Mouse (Mus musculus): ENCODE data around the gene Atp1a2. TPM values are rescaled to one million over a fixed set of nuclear protein-coding genes. Genes with fewer than 3 reads are reported as not detected.

The Atp1a2 gene
- total and polyA plus RNA-seq, 2 experiments from 2014 or later, result 119 to 572 TPM

DNA sequence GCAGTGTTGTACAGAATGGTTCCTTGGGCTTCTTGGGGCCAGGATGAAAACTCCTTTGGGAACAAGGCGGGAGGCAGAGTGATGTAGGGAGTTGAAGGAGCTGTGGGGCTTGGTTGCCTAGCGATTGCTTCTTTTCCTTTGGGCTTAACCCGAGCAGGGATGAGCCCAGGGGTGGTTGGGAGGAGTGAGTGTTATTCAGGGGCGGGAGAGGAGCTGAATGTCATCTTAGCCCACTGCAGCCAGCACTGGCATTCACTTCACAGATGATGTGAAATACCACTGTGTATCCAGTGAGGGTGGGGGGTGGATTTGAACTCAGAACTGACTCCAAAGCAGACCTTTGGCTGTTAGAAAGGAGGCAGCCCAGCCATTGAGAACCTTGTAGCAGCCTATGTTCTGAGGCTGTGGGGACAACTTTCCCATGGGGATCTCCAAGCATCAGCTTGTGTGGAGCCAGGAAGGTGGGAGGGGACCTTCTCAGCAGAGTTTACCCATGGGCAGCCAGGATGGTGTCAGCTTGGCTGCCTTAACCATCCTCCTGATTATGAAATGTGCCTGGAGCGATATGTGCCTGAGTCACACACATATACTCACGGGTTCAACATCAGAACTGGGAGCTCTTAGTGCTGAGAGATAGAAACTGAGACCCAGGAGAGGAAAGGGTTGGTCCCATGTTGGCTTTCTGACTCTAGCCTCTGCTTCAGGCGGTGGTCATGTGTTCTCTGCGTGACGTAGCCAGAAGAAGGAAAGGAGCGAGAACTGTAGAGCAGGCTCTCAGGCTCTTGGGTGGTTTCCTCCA, 15.9 kb upstream of the Atp1a2 start:
- no peak for DNase-seq (ENCODE audit: low spot score)
- Histone ChIP-seq H3K36me3 (ENCODE audit: insufficient read depth, low read length) (peaks cover 10% of the 10 kb centered on the region; the same call in 1 of the 2 replicates), H3K4me1 (ENCODE audit: insufficient read depth, low read length) (peaks cover 26% of the 10 kb centered on the region), H3K4me2 (ENCODE audit: low read depth, low read length) (peak overlapping the region; percentile 87), H3K27me3 (ENCODE audit: insufficient read depth, low read length) (no peaks in the 10 kb centered on the region), H3K9ac (replicated peaks; ENCODE audit: low read length) (peak overlapping the region; percentile 24; the same call in 1 of the 2 replicates), H3K9me3 (ENCODE audit: low read length) (no peaks in the 10 kb centered on the region), H3K4me3 (ENCODE audit: low read length) (peak overlapping the region; percentile 56), H3K27ac (no peak overlapping the region)
- TF ChIP-seq CTCF (IDR thresholded peaks at IDR 0.05; ENCODE audit: low read depth), result no peak
- ATAC-seq, result no peak
- 52% methylated on average over 10 of the region's 10 CpGs for WGBS

GRCm38 (mm10) chr1:172312768-172313561, 15.1 kb upstream of the Atp1a2 start:
- Histone ChIP-seq H3K9me3 (ENCODE audit: low read length) (no peaks in the 10 kb centered on the region), H3K4me3 (ENCODE audit: low read length) (peak overlapping the region; percentile 56), H3K27ac (peak overlapping the region; percentile 89), H3K27me3 (ENCODE audit: insufficient read depth, low read length) (no peaks in the 10 kb centered on the region), H3K36me3 (ENCODE audit: insufficient read depth, low read length) (peaks cover 3% of the 10 kb centered on the region; the same call in 1 of the 2 replicates), H3K4me1 (ENCODE audit: insufficient read depth, low read length) (peaks cover 20% of the 10 kb centered on the region), H3K4me2 (ENCODE audit: low read depth, low read length) (peak overlapping the region; percentile 87), H3K9ac (replicated peaks; ENCODE audit: low read length) (peak overlapping the region; percentile 64)
- no peak for TF ChIP-seq CTCF (IDR thresholded peaks at IDR 0.05; ENCODE audit: low read depth)
- ATAC-seq (no peak), DNase-seq (ENCODE audit: low spot score) (no peak)
- WGBS, result 7% methylated on average over 16 of the region's 16 CpGs

GRCm38 (mm10) chr1:172311921-172312767, 14.3 kb upstream of the Atp1a2 start:
- Histone ChIP-seq H3K4me2 (ENCODE audit: low read depth, low read length) (peak overlapping the region; percentile 87), H3K27ac (peak overlapping the region; percentile 89), H3K27me3 (ENCODE audit: insufficient read depth, low read length) (no peaks in the 10 kb centered on the region), H3K9me3 (ENCODE audit: low read length) (no peaks in the 10 kb centered on the region), H3K36me3 (ENCODE audit: insufficient read depth, low read length) (peaks cover 2% of the 10 kb centered on the region; the same call in 1 of the 2 replicates), H3K4me1 (ENCODE audit: insufficient read depth, low read length) (peaks cover 20% of the 10 kb centered on the region), H3K4me3 (ENCODE audit: low read length) (peak overlapping the region; percentile 56), H3K9ac (replicated peaks; ENCODE audit: low read length) (peak overlapping the region; percentile 64)
- under 1% methylated on average over 46 of the region's 55 CpGs for WGBS
- TF ChIP-seq CTCF (IDR thresholded peaks at IDR 0.05; ENCODE audit: low read depth), result no peak
- ATAC-seq, result peak; percentile 54
- peak; percentile 87 for DNase-seq (ENCODE audit: low spot score)

GRCm38 (mm10) chr1:172311248-172311906, 13.5 kb upstream of the Atp1a2 start:
- DNase-seq (ENCODE audit: low spot score) (peak; percentile 74), ATAC-seq (peak; percentile 1; the same call in 1 of the 2 replicates)
- Histone ChIP-seq H3K4me1 (ENCODE audit: insufficient read depth, low read length) (peaks cover 20% of the 10 kb centered on the region), H3K9ac (replicated peaks; ENCODE audit: low read length) (peak overlapping the region; percentile 64), H3K36me3 (ENCODE audit: insufficient read depth, low read length) (peaks cover 2% of the 10 kb centered on the region; the same call in 1 of the 2 replicates), H3K4me2 (ENCODE audit: low read depth, low read length) (peak overlapping the region; percentile 87), H3K9me3 (ENCODE audit: low read length) (no peaks in the 10 kb centered on the region), H3K27me3 (ENCODE audit: insufficient read depth, low read length) (no peaks in the 10 kb centered on the region), H3K27ac (peak overlapping the region; percentile 89), H3K4me3 (ENCODE audit: low read length) (peak overlapping the region; percentile 56)
- peak; percentile 25; the same call in 1 of the 2 replicates for TF ChIP-seq CTCF (IDR thresholded peaks at IDR 0.05; ENCODE audit: low read depth)
- 6% methylated on average over 23 of the region's 23 CpGs for WGBS

- H3K4me1 ChIP-seq (ENCODE audit: insufficient read depth, low read length), result peaks cover 17% of the 10 kb centered on the region
- peak overlapping the region; percentile 58 for H3K4me2 ChIP-seq (ENCODE audit: low read depth, low read length)
- H3K27me3 ChIP-seq (ENCODE audit: insufficient read depth, low read length), result no peaks in the 10 kb centered on the region
- H3K9ac ChIP-seq (replicated peaks; ENCODE audit: low read length), result peak overlapping the region; percentile 46
- H3K27ac ChIP-seq, result peak overlapping the region; percentile 89
- H3K9me3 ChIP-seq (ENCODE audit: low read length), result no peaks in the 10 kb centered on the region
- H3K4me3 ChIP-seq (ENCODE audit: low read length), result peak overlapping the region; percentile 23
- TF ChIP-seq CTCF (IDR thresholded peaks at IDR 0.05; ENCODE audit: low read depth), result peak; percentile 94
- DNase-seq (ENCODE audit: low spot score) (peak; percentile 97), ATAC-seq (peak; percentile 80)
- H3K36me3 ChIP-seq (ENCODE audit: insufficient read depth, low read length), result no peaks in the 10 kb centered on the region
- WGBS, result 0% methylated on average over 14 of the region's 14 CpGs
Measured at GRCm38 (mm10) chr1:172309699-172310398, 12.0 kb upstream of the Atp1a2 start.

Data from hindbrain, postnatal 0 days (tissue).